Mouse (Mus musculus) testis, adult 2 months (tissue): ENCODE data around the gene Skap1. TPM values are rescaled to one million over a fixed set of nuclear protein-coding genes. Genes with fewer than 3 reads are reported as not detected.
A peak's percentile ranks its signal among the peaks of the same experiment; 100 is the strongest.

Experiments used
- H3K27ac ChIP-seq: fragments of 200-500 bp; 2 replicates; pipeline ENCODE4 v1.5.1; 2012; ENCODE audit warnings: low read depth, low read length; ENCODE audit not compliant: control insufficient read depth, insufficient read depth
- H3K27me3 ChIP-seq: fragments of 200-500 bp; 2 replicates; pipeline ENCODE4 v1.6.1; 2012; ENCODE audit warnings: mild to moderate bottlenecking, low read length, moderate library complexity; ENCODE audit not compliant: control insufficient read depth, insufficient read depth
- H3K36me3 ChIP-seq: fragments of 200-500 bp; 2 replicates; pipeline ENCODE4 v1.6.1; 2012; ENCODE audit warnings: mild to moderate bottlenecking, low read length; ENCODE audit not compliant: control insufficient read depth, insufficient read depth
- H3K4me1 ChIP-seq: fragments of 200-500 bp; 2 replicates; pipeline ENCODE4 v1.6.1; 2012; ENCODE audit warnings: low read length; ENCODE audit not compliant: control insufficient read depth, insufficient read depth
- H3K4me3 ChIP-seq: fragments of 200-500 bp; 2 replicates; pipeline ENCODE4 v1.5.1; 2012; ENCODE audit warnings: low read depth, mild to moderate bottlenecking, low read length, moderate library complexity, mixed read lengths; ENCODE audit not compliant: control insufficient read depth
- CTCF ChIP-seq: fragments of 200-500 bp; IDR thresholded peaks from 2 replicates; pipeline ENCODE4 v1.5.1; 2012; ENCODE audit warnings: low read depth, mild to moderate bottlenecking, inconsistent platforms, low read length, moderate library complexity; ENCODE audit not compliant: control insufficient read depth, insufficient read depth, insufficient replicate concordance
- POLR2A ChIP-seq: fragments of 200-500 bp; IDR thresholded peaks from 2 replicates; pipeline ENCODE4 v1.6.1; 2012; ENCODE audit warnings: low read depth, mild to moderate bottlenecking, inconsistent platforms, low read length, moderate library complexity; ENCODE audit not compliant: control insufficient read depth
- polyA plus RNA-seq: library from polyadenylated mRNA; depleted of rRNA; stranded (reverse); fragments of >200 nt; gene quantifications from 2 replicates; pipeline ENCODE4 v1.2.3, GENCODE M21; 2012

The Skap1 gene
- polyA plus RNA-seq, 1 experiment = 1.5 TPM

- Histone ChIP-seq H3K27ac (no peak overlapping the region), H3K4me3 (no peak overlapping the region), H3K36me3 (no peaks in the 10 kb centered on the region), H3K4me1 (no peaks in the 10 kb centered on the region), H3K27me3 (no peaks in the 10 kb centered on the region)
- TF ChIP-seq CTCF = no peak
- TF ChIP-seq POLR2A = no peak
These were observed 187.5 kb downstream of the Skap1 start for GRCm38 (mm10) chr11:96651848-96652247.

- H3K4me1 ChIP-seq = no peaks in the 10 kb centered on the region
- H3K27ac ChIP-seq = no peak overlapping the region
- no peaks in the 10 kb centered on the region for H3K27me3 ChIP-seq
- no peaks in the 10 kb centered on the region for H3K36me3 ChIP-seq
- TF ChIP-seq CTCF (no peak), POLR2A (no peak)
- H3K4me3 ChIP-seq = no peak overlapping the region
These were observed 189.5 kb downstream of the Skap1 start for GRCm38 (mm10) chr11:96653867-96654266.

- no peaks in the 10 kb centered on the region for H3K36me3 ChIP-seq
- TF ChIP-seq CTCF (no peak), POLR2A (no peak)
- H3K4me1 ChIP-seq = no peaks in the 10 kb centered on the region
- no peak overlapping the region for H3K4me3 ChIP-seq
- H3K27me3 ChIP-seq = no peaks in the 10 kb centered on the region
- H3K27ac ChIP-seq = no peak overlapping the region
These were observed 194.0 kb downstream of the Skap1 start for GRCm38 (mm10) chr11:96658420-96658819.

- Histone ChIP-seq H3K4me1 (no peaks in the 10 kb centered on the region), H3K4me3 (no peak overlapping the region)
- TF ChIP-seq CTCF (no peak), POLR2A (no peak)
These were observed 202.5 kb downstream of the Skap1 start for GRCm38 (mm10) chr11:96666924-96667323.

GRCm38 (mm10) chr11:96668367-96668766 lies 204.0 kb downstream of the Skap1 start:
- no peaks in the 10 kb centered on the region for H3K4me1 ChIP-seq
- TF ChIP-seq CTCF (no peak), POLR2A (no peak)
- no peaks in the 10 kb centered on the region for H3K36me3 ChIP-seq
- H3K27me3 ChIP-seq = no peaks in the 10 kb centered on the region
- H3K27ac ChIP-seq = no peak overlapping the region
- no peak overlapping the region for H3K4me3 ChIP-seq

More at GRCm38 (mm10) chr11:96666924-96667323, 202.5 kb downstream of the Skap1 start:
- no peaks in the 10 kb centered on the region for H3K27me3 ChIP-seq
- H3K36me3 ChIP-seq = no peaks in the 10 kb centered on the region
- H3K27ac ChIP-seq = no peak overlapping the region

GRCm38 (mm10) chr11:96673792-96674191 lies 209.4 kb downstream of the Skap1 start:
- Histone ChIP-seq H3K4me1 (no peaks in the 10 kb centered on the region), H3K27ac (no peak overlapping the region), H3K4me3 (no peak overlapping the region), H3K36me3 (no peaks in the 10 kb centered on the region), H3K27me3 (no peaks in the 10 kb centered on the region)
- peak; percentile 26; the same call in 1 of the 2 replicates for TF ChIP-seq CTCF
- no peak for TF ChIP-seq POLR2A

GRCm38 (mm10) chr11:96674786-96675365 lies 210.5 kb downstream of the Skap1 start:
- Histone ChIP-seq H3K27me3 (no peaks in the 10 kb centered on the region), H3K27ac (no peak overlapping the region), H3K4me3 (no peak overlapping the region), H3K36me3 (no peaks in the 10 kb centered on the region), H3K4me1 (no peaks in the 10 kb centered on the region)
- TF ChIP-seq POLR2A = no peak
- TF ChIP-seq CTCF = no peak
